Mouse (Mus musculus): ENCODE measurements around the gene Ift81.

DNA sequence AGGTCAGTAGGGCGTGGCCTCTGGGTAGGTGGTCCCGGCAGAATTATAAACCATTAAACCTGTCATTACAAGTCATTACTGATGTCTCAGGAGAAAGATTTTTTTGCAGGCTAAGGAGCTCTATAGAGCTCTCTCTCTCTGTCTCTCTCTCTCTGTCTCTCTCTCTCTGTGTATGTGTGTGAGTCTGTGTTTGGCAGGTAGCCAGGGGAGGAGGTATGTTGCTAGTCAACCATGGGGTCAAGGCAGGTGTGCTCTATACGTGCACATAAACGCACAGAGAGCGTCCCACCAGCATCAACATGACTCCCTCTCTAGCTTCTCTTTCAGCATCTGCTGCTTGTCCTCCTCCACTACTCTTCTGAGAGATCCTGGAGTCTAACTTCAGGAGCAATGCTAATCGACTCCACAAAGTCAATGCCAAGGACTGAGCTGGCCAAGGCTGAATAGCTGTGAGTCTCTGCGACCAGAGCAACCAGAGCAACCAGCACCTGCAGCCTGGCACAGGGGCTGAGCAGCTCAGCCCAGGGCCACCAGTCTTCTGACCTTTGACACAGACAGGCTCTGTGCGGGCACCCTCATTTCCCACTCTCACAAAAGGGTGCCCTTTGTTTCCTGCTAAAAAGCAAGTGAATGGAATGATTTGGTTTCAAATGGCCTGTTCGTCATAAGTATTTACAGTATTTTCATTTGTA is 84.3 kb downstream of the Ift81 start:
- no peak for TF ChIP-seq CTCF (IDR thresholded peaks at IDR 0.05; ENCODE audit: low read depth)
- no peak for TF ChIP-seq EP300 (IDR thresholded peaks at IDR 0.05; ENCODE audit: low read depth)

Data from heart, postnatal 0 days (tissue).